Mouse (Mus musculus): ENCODE results near the gene Urod.

Urod gene

DNA sequence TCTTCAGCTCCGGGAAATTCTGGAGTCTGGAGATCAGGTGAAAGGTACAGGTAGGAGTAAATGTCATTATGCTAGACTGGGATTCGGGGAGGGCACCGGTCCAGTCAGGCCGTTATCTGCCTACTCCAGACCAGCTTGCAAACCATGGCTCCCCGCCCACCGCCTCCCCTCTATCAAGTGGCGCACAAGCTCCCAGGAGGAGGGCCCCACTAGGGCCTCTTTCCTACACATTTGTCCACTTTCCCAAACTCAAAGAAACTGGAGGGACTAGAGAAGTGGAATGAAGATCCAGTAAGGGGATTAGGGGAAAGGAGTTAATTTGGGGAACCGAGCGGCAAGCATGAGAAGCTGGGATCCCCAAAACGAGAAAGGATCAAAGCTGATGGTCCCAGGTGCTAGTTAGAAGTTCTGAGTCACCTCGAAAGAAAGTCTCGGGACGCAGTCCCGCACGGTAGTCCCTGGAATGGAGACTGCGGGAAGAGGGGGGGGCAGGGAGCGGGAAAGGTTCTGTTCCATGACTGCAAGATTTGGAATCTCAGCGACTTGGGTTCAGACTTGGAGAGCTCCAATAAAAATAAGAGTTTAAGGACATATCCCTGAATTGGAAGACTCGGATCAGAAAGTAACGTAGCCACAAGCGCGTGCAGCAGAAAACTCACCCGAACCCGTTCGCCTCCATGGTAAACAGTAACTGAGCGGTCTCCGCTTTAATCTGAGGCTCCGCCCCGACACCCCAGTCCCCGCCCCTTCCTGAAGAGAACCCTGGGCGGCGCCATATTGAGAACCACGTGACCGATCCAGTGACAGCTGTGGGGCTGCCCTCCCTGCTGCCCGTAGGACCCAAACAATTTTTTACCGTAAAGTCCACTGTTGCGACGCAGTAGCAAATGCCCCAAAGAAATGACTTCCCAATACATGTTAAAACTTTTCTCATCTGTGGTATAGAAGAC is at the start of gene Urod:
Gene Urod, minus strand, starts transcription at position 742 of the 950 bp plus-strand sequence.
- peak; percentile 94 to 95 for DNase-seq

- peak; percentile 13 to 14 for DNase-seq
Observed at GRCm38 (mm10) chr4:117041283-117041721, 47.1 kb upstream of the Urod start.

GRCm38 (mm10) chr4:117040791-117041190 is 46.6 kb upstream of the Urod start:
- DNase-seq, result no peak

DNA sequence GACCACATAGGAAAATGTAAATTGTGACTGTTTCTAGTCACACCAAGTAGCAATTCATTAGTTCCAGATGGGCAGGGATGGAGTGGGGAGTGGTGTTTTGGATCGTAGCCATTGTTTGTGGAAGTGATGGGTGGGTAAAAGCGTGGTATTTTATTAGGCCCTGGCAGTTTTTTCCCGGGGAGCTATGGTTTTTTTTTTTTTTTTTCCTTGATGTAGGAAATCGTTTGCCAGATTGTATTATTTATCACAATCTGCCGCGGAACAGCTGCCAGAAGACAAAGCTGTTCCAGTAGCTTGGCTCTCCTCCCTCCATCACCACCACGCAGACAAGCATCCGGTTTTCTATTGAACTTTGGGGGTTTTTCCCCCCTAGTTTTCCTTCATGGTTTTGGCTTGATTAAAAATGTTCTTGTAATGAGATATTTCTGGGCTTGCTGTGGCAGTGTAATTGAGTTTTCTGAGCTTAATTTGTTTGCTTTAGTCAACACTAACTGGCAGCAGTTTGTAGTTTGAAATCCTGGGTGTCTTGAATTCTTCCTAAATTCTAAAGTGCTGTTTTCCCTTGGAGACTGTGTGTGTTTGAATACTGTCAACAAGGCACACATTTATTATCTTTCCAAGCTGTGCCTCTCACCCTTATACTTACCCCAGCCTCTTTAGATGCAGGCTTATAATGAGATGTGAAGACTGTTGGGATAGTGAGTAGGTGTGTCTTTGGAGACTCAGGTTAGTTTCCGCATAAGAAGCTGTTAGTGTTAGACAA is 45.9 kb upstream of the Urod start:
- DNase-seq, result peak; percentile 27 to 32

DNA sequence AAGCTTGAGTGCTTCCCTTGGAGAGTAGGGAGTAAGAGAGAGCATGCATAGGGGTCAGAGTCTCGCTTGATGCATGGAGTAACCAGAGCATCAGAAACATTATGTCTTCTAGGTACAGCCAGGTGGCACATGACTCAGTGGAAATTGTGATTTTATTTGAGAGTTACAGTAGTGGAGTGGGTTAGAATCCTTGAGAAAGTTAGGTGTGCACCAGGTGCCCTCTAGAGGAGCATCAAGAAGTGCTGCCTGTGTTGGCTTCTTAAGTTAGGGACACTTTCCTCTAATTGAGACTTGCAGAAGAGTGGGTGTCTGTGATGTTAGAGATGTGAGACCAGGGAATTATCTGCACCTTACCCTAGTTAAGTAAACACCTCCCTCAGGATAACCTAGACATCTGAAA is 36.9 kb upstream of the Urod start:
- no peak for DNase-seq

- no peak for DNase-seq
Observed at GRCm38 (mm10) chr4:117023469-117023868, 29.3 kb upstream of the Urod start.

DNA sequence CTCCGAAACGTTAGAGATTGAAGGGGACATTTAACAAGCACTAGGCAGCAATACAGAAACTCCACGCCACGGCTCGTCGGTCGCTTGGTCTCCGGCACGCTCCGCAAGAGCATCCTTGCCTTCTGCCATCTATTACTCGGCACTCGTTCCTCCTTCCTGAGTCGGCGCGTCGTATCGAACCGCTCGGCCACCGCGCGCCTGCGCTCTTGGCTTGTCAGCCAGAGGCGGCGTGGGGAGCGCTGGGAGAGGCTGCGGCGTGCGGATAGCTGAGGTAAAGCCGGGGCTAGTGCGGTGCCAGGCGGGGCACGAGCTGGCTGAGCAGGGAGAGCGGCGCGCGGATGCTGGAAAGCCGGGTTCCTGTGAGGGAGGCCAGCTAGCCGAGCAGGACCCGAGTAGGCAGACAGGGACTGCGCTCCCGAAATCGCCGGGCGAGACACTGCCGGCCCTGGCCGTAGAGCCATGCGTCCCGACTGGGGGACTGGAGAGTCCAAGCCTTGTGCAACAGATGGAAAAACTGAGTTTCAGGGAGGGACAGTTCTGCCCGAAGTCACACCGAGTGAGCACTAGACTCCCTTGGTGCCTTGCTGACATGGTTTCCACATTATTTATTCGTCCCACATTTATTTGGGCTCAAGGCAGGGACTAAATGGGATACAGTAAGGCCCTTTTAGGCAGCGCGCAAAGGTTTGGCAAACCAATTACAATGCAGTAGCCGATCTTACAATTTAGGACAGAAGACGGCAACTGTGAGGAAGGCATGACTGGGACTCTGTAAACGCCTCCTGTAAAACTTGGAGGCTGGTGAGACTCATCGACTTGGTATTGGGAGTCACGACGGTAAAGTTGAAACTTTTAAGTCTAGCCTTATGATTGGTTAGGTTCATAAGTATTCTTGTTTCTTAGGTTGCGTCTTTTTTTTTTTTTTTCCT is 25.3 kb upstream of the Urod start, which contains the start of gene Eif2b3:
Gene Eif2b3, plus strand, starts transcription at position 197 of the 929 bp plus-strand sequence.
- peak; percentile 91 for DNase-seq

DNA sequence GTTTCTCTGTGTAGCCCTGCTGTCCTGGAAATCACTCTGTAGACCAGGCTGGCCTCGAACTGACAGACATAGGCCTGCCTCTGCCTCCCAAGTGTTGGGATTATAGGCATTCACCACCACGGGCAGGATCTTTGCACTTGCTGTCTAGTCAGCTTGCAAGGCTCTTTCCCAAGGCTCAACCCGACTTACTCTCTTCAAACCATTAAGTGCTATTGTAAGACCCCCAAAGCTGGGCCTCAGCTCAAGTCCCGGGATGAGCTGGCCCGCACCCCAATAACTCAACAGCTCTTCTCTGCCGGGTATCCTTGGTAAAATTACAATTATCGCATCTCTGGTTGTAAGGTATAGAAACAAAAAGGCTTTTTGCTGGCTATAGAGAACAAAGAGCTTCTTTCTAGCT is 24.1 kb upstream of the Urod start:
- no peak for DNase-seq

- no peak for DNase-seq
Observed at GRCm38 (mm10) chr4:117017738-117018137, 23.5 kb upstream of the Urod start.

GRCm38 (mm10) chr4:117014901-117015415 is 20.7 kb upstream of the Urod start:
- DNase-seq, result no peak

DNA sequence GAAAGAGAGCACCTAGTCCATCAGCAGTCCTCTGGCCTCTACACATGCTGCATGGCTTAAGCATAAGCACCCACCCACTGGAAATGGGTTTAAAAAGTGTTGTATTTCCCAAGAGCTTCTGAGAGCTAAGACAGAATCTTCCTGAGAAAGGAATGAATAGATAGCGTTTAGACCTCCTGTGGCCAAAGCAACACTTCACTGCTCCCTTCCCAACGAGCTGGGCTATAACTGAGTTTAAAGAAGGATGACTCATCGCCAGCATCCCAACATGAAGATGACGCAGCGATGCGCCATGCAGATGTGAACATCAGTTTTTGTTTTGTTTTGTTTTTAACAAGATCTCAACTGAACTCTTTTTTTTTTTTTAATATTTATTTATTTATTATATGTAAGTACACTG is 19.4 kb upstream of the Urod start:
- DNase-seq, result no peak

DNA sequence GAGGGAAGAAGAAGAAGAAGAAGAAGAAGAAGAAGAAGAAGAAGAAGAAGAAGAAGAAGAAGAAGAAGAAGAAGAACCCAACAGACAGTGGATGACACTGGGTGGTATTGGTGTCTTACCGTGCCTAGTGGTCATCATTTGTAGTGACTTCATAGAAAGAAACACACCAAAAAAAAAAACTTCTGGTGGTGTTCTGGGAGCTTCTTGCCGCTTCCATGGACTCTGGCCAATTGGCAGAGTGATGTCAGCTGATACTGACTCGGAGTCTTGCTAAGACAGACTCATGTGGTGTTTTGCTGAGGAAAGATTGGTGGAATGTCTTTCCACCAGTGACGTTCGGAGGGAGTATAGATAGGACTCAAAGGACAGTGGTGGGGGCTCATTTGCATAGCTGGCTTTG is 16.0 kb upstream of the Urod start:
- DNase-seq, result no peak

DNA sequence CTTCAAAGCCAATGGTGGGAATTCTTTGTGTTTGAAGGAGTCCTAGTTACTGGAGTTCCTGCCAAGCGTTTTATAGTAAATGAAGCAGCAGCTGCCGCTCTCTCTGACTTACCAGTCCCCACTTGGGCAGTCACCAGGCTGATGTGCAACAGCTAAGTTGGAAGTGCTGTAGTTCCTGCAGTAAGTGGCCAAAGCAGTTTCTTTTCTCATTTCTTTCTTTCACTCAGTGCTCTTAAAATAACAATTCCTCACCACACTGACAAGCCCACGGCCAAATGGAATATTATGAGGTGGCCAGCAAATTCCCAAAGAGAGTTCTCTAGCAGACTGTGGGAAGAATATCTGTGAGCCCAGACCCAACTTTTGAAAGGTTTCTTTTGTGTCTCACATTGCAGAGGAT is 12.8 kb upstream of the Urod start:
- no peak for DNase-seq

- DNase-seq, result no peak
Observed at GRCm38 (mm10) chr4:117005611-117006400, 11.6 kb upstream of the Urod start.

- no peak for DNase-seq
Observed at GRCm38 (mm10) chr4:117004649-117005048, 10.4 kb upstream of the Urod start.

DNA sequence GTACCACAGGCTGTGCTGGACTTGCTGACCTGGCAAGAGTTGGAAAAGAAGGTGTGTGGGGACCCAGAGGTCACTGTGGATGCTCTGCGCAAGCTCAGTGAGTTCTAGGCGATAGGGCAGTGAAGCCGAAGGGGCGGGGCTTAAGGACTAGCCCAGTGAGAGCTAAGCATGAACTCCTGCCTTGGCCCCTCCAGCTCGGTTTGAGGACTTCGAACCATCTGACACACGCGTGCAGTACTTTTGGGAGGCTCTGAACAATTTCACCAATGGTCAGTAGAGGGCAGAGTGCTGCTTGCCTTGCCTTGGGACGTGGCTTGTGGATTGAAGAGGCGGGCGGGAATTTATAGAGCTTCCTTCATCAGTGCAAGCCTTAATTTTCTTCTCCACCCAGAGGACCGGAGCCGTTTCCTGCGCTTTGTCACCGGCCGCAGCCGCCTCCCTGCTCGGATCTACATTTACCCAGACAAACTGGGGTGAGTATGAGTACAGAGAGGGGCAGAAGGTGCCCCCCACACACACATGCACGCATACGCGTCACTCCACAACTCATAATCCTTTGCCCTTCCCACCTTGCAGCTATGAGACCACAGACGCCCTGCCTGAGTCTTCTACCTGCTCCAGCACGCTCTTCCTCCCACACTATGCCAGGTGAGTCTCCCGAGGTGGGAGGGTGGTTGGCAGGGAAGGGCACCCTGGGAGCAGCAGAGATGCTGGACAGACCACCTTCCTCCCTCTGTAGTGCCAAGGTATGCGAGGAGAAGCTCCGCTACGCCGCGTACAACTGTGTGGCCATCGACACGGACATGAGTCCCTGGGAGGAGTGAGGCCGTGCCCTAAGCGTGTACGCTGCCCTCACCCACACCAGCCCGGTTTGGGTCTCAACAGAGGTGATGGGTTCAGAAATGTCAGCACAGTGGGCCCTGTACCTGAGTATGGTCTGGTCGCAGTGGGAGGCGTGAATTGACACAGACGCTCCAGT is 8.6 kb upstream of the Urod start:
- peak; percentile 55 to 64 for DNase-seq

- DNase-seq, result no peak
Observed at GRCm38 (mm10) chr4:117001957-117002356, 7.7 kb upstream of the Urod start.

DNA sequence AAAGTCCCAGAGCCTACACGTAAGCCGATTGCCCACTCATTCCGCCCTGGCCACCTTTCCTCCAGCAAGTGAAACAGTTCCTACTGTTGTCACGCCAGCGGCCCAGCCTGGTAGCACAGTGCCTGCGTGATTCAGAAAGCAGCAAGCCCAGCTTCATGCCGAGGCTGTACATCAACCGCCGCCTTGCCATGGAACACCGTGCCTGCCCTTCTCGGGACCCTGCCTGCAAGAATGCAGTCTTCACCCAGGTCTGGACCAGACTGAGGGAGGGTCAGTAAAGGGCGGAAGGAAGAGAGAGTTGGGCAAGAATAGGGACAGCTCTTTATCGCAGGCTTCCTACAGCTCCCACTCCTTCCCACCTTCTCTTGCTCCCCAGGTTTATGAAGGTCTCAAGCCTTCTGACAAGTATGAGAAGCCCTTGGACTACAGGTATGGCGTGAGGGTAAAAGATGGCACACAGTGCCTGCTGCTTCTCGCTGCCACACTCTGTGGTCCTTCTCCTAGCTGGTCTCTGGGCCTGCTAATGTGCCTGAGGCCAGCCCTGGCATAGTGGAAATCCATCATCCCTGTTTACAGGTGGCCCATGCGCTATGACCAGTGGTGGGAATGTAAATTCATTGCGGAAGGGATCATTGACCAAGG is 5.4 kb upstream of the Urod start:
- no peak for DNase-seq

DNA sequence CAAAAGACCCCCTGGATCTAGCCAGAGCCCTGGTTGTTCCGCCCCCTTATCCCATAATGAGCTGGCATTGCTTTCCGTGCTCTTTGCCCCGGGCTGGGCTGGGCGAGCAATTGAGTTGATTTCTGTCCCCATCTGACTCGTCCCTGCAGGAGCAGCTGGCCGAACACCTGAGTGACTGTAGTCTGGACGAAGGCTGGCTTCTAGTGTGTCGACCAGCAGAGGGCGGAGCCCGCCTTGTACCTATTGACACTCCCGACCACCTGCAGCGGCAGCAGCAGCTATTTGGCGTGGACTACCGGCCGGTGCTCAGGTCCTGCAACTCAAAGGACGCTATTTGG is 1.6 kb upstream of the Urod start:
- peak; percentile 66 to 72 for DNase-seq
